Mouse (Mus musculus): ENCODE results near the gene Gmeb1. TPM values are rescaled to one million over a fixed set of nuclear protein-coding genes. Genes with fewer than 3 reads are reported as not detected.

Gmeb1 gene
- polyA plus RNA-seq, 1 experiment from 2014 or later = 17.0 TPM

DNA sequence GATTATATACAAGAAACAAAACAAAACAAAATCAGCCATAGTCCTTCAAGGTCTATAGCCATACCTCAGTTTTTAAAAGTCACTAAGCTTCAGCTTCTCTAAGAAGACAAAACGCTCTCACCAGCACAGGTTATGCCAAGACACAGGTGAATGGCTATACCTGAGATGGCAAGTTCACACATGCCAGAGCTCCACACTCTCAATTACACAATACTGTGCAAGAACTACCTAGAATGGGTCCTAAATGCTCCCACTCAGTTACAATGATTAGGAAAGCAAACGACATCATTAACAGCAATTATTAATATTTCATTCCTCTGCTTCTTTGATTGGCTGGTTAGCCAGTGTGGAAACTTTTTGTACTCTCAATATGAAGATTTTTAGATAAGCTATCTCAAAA lies 52.1 kb downstream of the Gmeb1 start:
- no peak overlapping the region for H3K27ac ChIP-seq (ENCODE audit: low read length)
- no peak overlapping the region for H3K4me3 ChIP-seq (ENCODE audit: low read depth, low read length)
- H3K4me2 ChIP-seq (replicated peaks; ENCODE audit: low read depth, low read length) = 0 out of 2 replicates have a peak overlapping the region, but pooled peaks have one; percentile 5

DNA sequence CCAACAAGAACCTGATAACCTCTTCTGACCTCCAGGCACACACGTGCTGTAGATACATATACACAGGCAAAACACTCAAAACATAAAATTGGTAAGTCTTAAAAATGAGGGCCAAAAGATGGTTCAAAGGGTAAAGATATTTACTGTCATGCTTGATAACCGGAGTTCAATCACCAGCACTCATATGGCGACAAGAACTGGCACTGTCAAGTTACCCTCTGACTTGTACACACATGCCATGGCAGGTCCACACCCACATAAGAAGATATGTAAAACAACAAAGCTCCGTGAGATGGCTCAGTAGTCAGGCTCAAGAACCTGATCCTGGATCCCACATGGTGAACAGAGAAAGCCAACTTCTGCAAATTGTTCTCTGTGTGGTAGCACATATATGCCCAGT lies 54.1 kb downstream of the Gmeb1 start:
- no peak overlapping the region for H3K9ac ChIP-seq (replicated peaks; ENCODE audit: low read depth)
- no peak overlapping the region for H3K4me2 ChIP-seq (replicated peaks; ENCODE audit: low read depth, low read length)
- no peaks in the 10 kb centered on the region for H3K27me3 ChIP-seq (replicated peaks; ENCODE audit: insufficient read depth, low read length)
- 72% methylated on average over 4 of the region's 4 CpGs for WGBS
- peaks cover 7% of the 10 kb centered on the region; the same call in 1 of the 2 replicates for H3K36me3 ChIP-seq (ENCODE audit: insufficient read depth, low read length)
- 0 out of 2 replicates have a peak, but pooled peaks cover 2% of the 10 kb centered on the region for H3K4me1 ChIP-seq (ENCODE audit: insufficient read depth, low read depth, low read length)
- ATAC-seq = no peak
- no peak overlapping the region for H3K27ac ChIP-seq (ENCODE audit: low read length)
- TF ChIP-seq EP300 (IDR thresholded peaks at IDR 0.05) (no peak), CTCF (IDR thresholded peaks at IDR 0.05) (no peak)
- no peaks in the 10 kb centered on the region for H3K9me3 ChIP-seq (ENCODE audit: low read length)
- DNase-seq (ENCODE audit: low spot score) = no peak
- no peak overlapping the region for H3K4me3 ChIP-seq (ENCODE audit: low read depth, low read length)

More for the DNA sequence above, 52.1 kb downstream of the Gmeb1 start:
- Histone ChIP-seq H3K27me3 (replicated peaks; ENCODE audit: insufficient read depth, low read length) (no peaks in the 10 kb centered on the region), H3K36me3 (ENCODE audit: insufficient read depth, low read length) (peaks cover 6% of the 10 kb centered on the region; the same call in 1 of the 2 replicates), H3K9ac (replicated peaks; ENCODE audit: low read depth) (no peak overlapping the region), H3K4me1 (ENCODE audit: insufficient read depth, low read depth, low read length) (0 out of 2 replicates have a peak, but pooled peaks cover 2% of the 10 kb centered on the region), H3K9me3 (ENCODE audit: low read length) (no peaks in the 10 kb centered on the region)
- TF ChIP-seq CTCF (IDR thresholded peaks at IDR 0.05) (no peak), EP300 (IDR thresholded peaks at IDR 0.05) (no peak)
- DNase-seq (ENCODE audit: low spot score) = no peak
- no peak for ATAC-seq
- WGBS = 70% methylated on average over 2 of the region's 2 CpGs

DNA sequence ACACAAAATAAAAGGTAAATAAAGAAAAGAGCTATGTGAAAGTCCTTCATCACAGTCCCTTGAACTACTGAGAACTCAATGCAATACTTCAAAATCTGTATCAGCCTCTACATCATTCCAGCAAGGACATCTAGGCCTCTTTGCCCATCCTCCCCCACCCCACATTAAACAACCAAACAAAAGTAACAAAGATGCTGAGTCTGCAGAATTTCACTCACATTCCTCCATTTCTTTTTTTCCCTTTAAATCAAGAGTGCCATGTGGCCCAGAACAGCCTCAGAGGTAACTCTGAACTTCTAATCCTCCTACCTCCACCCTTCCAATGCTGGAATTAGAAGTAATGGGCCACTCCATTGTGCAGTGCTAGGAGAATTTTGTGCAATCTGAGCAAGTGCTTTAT lies 62.6 kb downstream of the Gmeb1 start:
- Histone ChIP-seq H3K4me1 (ENCODE audit: insufficient read depth, low read depth, low read length) (peaks cover 5% of the 10 kb centered on the region; the same call in 1 of the 2 replicates), H3K9me3 (ENCODE audit: low read length) (no peaks in the 10 kb centered on the region)
- no peak; the same call in 1 of the 2 replicates for ATAC-seq

DNA sequence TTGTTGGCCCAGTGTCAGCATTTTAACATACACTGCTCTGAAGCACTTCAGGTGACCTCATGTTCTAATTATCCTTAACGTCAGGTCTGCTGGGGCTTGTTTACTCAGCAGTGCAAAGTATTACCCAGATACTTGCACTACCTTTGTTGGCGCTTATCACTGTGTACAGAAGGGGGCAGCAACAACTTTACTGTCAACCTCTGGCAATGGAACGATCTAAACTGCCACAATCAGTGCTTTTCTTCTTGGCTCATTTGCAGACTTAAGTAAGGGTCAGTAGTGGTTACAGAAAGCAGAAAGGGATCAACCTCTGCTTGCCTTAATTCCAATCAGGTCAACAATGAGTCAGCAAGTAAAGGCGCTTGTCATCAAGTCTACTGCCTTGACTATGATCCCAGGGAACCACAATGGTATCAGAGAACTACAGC lies 63.1 kb downstream of the Gmeb1 start:
- Histone ChIP-seq H3K4me3 (ENCODE audit: low read depth, low read length) (no peak overlapping the region), H3K36me3 (ENCODE audit: insufficient read depth, low read length) (no peaks in the 10 kb centered on the region), H3K4me1 (ENCODE audit: insufficient read depth, low read depth, low read length) (peaks cover 5% of the 10 kb centered on the region; the same call in 1 of the 2 replicates), H3K27ac (ENCODE audit: low read length) (0 out of 2 replicates have a peak overlapping the region, but pooled peaks have one; percentile 4), H3K27me3 (replicated peaks; ENCODE audit: insufficient read depth, low read length) (no peaks in the 10 kb centered on the region), H3K9me3 (ENCODE audit: low read length) (no peaks in the 10 kb centered on the region), H3K4me2 (replicated peaks; ENCODE audit: low read depth, low read length) (no peak overlapping the region), H3K9ac (replicated peaks; ENCODE audit: low read depth) (no peak overlapping the region)
- 36% methylated on average over 4 of the region's 4 CpGs for WGBS
- peak; percentile 73 for TF ChIP-seq CTCF (IDR thresholded peaks at IDR 0.05)
- TF ChIP-seq EP300 (IDR thresholded peaks at IDR 0.05) = peak; percentile 63
- ATAC-seq = peak; percentile 95
- peak; percentile 84 for DNase-seq (ENCODE audit: low spot score)

More for the DNA sequence above, 62.6 kb downstream of the Gmeb1 start:
- DNase-seq (ENCODE audit: low spot score) = no peak
- H3K4me3 ChIP-seq (ENCODE audit: low read depth, low read length) = no peak overlapping the region
- no peak overlapping the region for H3K4me2 ChIP-seq (replicated peaks; ENCODE audit: low read depth, low read length)
- no peak overlapping the region for H3K9ac ChIP-seq (replicated peaks; ENCODE audit: low read depth)
- 0 out of 2 replicates have a peak overlapping the region, but pooled peaks have one; percentile 38 for H3K27ac ChIP-seq (ENCODE audit: low read length)
- H3K27me3 ChIP-seq (replicated peaks; ENCODE audit: insufficient read depth, low read length) = no peaks in the 10 kb centered on the region
- H3K36me3 ChIP-seq (ENCODE audit: insufficient read depth, low read length) = no peaks in the 10 kb centered on the region
- TF ChIP-seq EP300 (IDR thresholded peaks at IDR 0.05) (no peak), CTCF (IDR thresholded peaks at IDR 0.05) (no peak)

DNA sequence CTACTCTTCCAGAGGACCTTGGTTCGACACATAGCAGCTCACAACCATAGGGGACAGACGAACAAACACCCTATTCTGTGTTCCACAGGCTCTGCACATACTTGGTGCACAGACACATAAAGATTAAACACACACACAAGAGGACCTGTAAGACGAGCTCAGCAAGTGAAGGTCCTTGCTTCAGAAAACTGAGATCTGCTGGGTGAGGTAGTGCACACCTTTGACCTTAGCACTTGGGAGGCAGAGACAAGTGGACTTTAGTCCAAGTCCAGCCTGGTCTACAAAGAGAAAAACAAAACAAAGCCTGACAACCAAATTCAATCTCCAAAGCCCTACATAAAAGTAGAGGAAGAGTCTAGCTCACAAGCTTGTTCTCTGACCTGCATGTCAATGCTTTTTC lies 66.4 kb downstream of the Gmeb1 start:
- no peak for ATAC-seq

DNA sequence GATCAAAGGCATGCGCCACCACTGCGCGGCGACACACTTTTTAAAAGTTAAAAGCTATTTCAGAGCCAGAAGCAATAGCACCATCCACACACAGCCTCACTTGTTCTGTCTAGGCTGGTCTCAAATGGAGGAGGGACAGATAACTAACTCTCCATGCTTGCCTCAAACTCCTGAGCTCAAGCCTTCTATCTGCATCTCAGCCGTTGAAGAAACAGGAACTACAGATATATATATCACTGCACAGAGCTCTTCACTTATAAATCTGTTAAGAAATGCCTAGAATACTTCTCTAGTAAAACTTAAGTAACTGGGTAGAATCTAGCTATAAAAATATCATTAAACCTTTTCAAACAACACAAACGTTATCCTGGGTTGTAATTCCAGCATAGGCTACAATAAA lies 67.0 kb downstream of the Gmeb1 start:
- Histone ChIP-seq H3K4me1 (ENCODE audit: insufficient read depth, low read depth, low read length) (peaks cover 5% of the 10 kb centered on the region; the same call in 1 of the 2 replicates), H3K9me3 (ENCODE audit: low read length) (no peaks in the 10 kb centered on the region), H3K4me2 (replicated peaks; ENCODE audit: low read depth, low read length) (no peak overlapping the region), H3K27me3 (replicated peaks; ENCODE audit: insufficient read depth, low read length) (no peaks in the 10 kb centered on the region), H3K36me3 (ENCODE audit: insufficient read depth, low read length) (no peaks in the 10 kb centered on the region; the same call in 1 of the 2 replicates), H3K9ac (replicated peaks; ENCODE audit: low read depth) (no peak overlapping the region), H3K27ac (ENCODE audit: low read length) (no peak overlapping the region), H3K4me3 (ENCODE audit: low read depth, low read length) (no peak overlapping the region)
- DNase-seq (ENCODE audit: low spot score) (no peak), ATAC-seq (no peak)
- no peak for TF ChIP-seq CTCF (IDR thresholded peaks at IDR 0.05)
- no peak for TF ChIP-seq EP300 (IDR thresholded peaks at IDR 0.05)
- WGBS = 87% methylated on average over 6 of the region's 6 CpGs

More for the DNA sequence above, 66.4 kb downstream of the Gmeb1 start:
- H3K4me3 ChIP-seq (ENCODE audit: low read depth, low read length) = no peak overlapping the region
- no peak overlapping the region for H3K4me2 ChIP-seq (replicated peaks; ENCODE audit: low read depth, low read length)
- DNase-seq (ENCODE audit: low spot score) = no peak
- H3K27me3 ChIP-seq (replicated peaks; ENCODE audit: insufficient read depth, low read length) = no peaks in the 10 kb centered on the region
- 68% methylated on average over 3 of the region's 3 CpGs for WGBS
- H3K9me3 ChIP-seq (ENCODE audit: low read length) = no peaks in the 10 kb centered on the region
- H3K36me3 ChIP-seq (ENCODE audit: insufficient read depth, low read length) = no peaks in the 10 kb centered on the region; the same call in 1 of the 2 replicates
- H3K9ac ChIP-seq (replicated peaks; ENCODE audit: low read depth) = no peak overlapping the region
- no peak for TF ChIP-seq CTCF (IDR thresholded peaks at IDR 0.05)
- TF ChIP-seq EP300 (IDR thresholded peaks at IDR 0.05) = no peak
- no peak overlapping the region for H3K27ac ChIP-seq (ENCODE audit: low read length)
- H3K4me1 ChIP-seq (ENCODE audit: insufficient read depth, low read depth, low read length) = peaks cover 5% of the 10 kb centered on the region; the same call in 1 of the 2 replicates
